Mouse (Mus musculus): ENCODE results near the gene Stim2.
A peak's percentile ranks its signal among the peaks of the same experiment; 100 is the strongest.

The Stim2 gene

GRCm38 (mm10) chr5:53998146-53998742, at the start of gene Stim2:
TSS of gene Stim2 (plus strand) at chr5:53998499.
- peak; percentile 75 for DNase-seq (ENCODE audit: extremely low spot score, low read depth, low spot score)

GRCm38 (mm10) chr5:53948606-53949266, 49.6 kb upstream of the Stim2 start:
- DNase-seq (ENCODE audit: extremely low spot score, low read depth, low spot score), result no peak

- DNase-seq (ENCODE audit: extremely low spot score, low read depth, low spot score), result no peak
These were observed 48.1 kb upstream of the Stim2 start for GRCm38 (mm10) chr5:53950189-53950588.

GRCm38 (mm10) chr5:53953216-53953615, 45.1 kb upstream of the Stim2 start:
- DNase-seq (ENCODE audit: extremely low spot score, low read depth, low spot score), result no peak

- DNase-seq (ENCODE audit: extremely low spot score, low read depth, low spot score), result no peak
These were observed 44.5 kb upstream of the Stim2 start for GRCm38 (mm10) chr5:53953797-53954196.

GRCm38 (mm10) chr5:53955966-53956365, 42.3 kb upstream of the Stim2 start:
- no peak for DNase-seq (ENCODE audit: extremely low spot score, low read depth, low spot score)

GRCm38 (mm10) chr5:53956396-53957314, 41.6 kb upstream of the Stim2 start:
- DNase-seq (ENCODE audit: extremely low spot score, low read depth, low spot score), result no peak

GRCm38 (mm10) chr5:53957348-53957747, 41.0 kb upstream of the Stim2 start:
- no peak for DNase-seq (ENCODE audit: extremely low spot score, low read depth, low spot score)

- no peak for DNase-seq (ENCODE audit: extremely low spot score, low read depth, low spot score)
These were observed 37.1 kb upstream of the Stim2 start for GRCm38 (mm10) chr5:53961229-53961628.

GRCm38 (mm10) chr5:53961830-53962515, 36.3 kb upstream of the Stim2 start:
- DNase-seq (ENCODE audit: extremely low spot score, low read depth, low spot score), result no peak

GRCm38 (mm10) chr5:53965656-53966055, 32.6 kb upstream of the Stim2 start:
- DNase-seq (ENCODE audit: extremely low spot score, low read depth, low spot score), result no peak

GRCm38 (mm10) chr5:53967560-53967959, 30.7 kb upstream of the Stim2 start:
- no peak for DNase-seq (ENCODE audit: extremely low spot score, low read depth, low spot score)

GRCm38 (mm10) chr5:53970178-53970577, 28.1 kb upstream of the Stim2 start:
- no peak for DNase-seq (ENCODE audit: extremely low spot score, low read depth, low spot score)

- no peak for DNase-seq (ENCODE audit: extremely low spot score, low read depth, low spot score)
These were observed 27.1 kb upstream of the Stim2 start for GRCm38 (mm10) chr5:53971201-53971600.

GRCm38 (mm10) chr5:53972905-53973304, 25.4 kb upstream of the Stim2 start:
- no peak for DNase-seq (ENCODE audit: extremely low spot score, low read depth, low spot score)

- DNase-seq (ENCODE audit: extremely low spot score, low read depth, low spot score), result no peak
These were observed 21.8 kb upstream of the Stim2 start for GRCm38 (mm10) chr5:53976497-53976896.

- DNase-seq (ENCODE audit: extremely low spot score, low read depth, low spot score), result no peak
These were observed 21.2 kb upstream of the Stim2 start for GRCm38 (mm10) chr5:53977060-53977459.

- no peak for DNase-seq (ENCODE audit: extremely low spot score, low read depth, low spot score)
These were observed 14.9 kb upstream of the Stim2 start for GRCm38 (mm10) chr5:53983358-53983757.

- DNase-seq (ENCODE audit: extremely low spot score, low read depth, low spot score), result no peak
These were observed 12.7 kb upstream of the Stim2 start for GRCm38 (mm10) chr5:53985632-53986031.

- no peak for DNase-seq (ENCODE audit: extremely low spot score, low read depth, low spot score)
These were observed 10.8 kb upstream of the Stim2 start for GRCm38 (mm10) chr5:53987496-53987895.

GRCm38 (mm10) chr5:53988053-53988452, 10.2 kb upstream of the Stim2 start:
- no peak for DNase-seq (ENCODE audit: extremely low spot score, low read depth, low spot score)
